Mouse (Mus musculus): ENCODE measurements around the gene Gm5148.

The Gm5148 gene

GRCm38 (mm10) chr3:37738171-37738950, 14.1 kb upstream of the Gm5148 start:
- no peak for DNase-seq (ENCODE audit: low spot score)

- DNase-seq (ENCODE audit: low spot score), result peak; percentile 55
These were observed 13.1 kb upstream of the Gm5148 start for GRCm38 (mm10) chr3:37737407-37737806.

GRCm38 (mm10) chr3:37735166-37735565, 10.9 kb upstream of the Gm5148 start:
- no peak for DNase-seq (ENCODE audit: low spot score)

- DNase-seq (ENCODE audit: low spot score), result peak; percentile 73
These were observed 4.9 kb upstream of the Gm5148 start for GRCm38 (mm10) chr3:37729142-37729541.

- no peak for DNase-seq (ENCODE audit: low spot score)
These were observed 4.1 kb upstream of the Gm5148 start for GRCm38 (mm10) chr3:37728112-37729100.

- no peak for DNase-seq (ENCODE audit: low spot score)
These were observed 3.1 kb upstream of the Gm5148 start for GRCm38 (mm10) chr3:37727392-37727791.

- DNase-seq (ENCODE audit: low spot score), result no peak
These were observed 2.3 kb upstream of the Gm5148 start for GRCm38 (mm10) chr3:37726501-37727140.

- DNase-seq (ENCODE audit: low spot score), result no peak
These were observed 851 bp upstream of the Gm5148 start for GRCm38 (mm10) chr3:37724946-37725735.

- DNase-seq (ENCODE audit: low spot score), result no peak
These were observed 574 bp downstream of the Gm5148 start for GRCm38 (mm10) chr3:37723662-37724170.

GRCm38 (mm10) chr3:37723061-37723521, 1.2 kb downstream of the Gm5148 start:
- no peak for DNase-seq (ENCODE audit: low spot score)

- DNase-seq (ENCODE audit: low spot score), result no peak
These were observed 1.7 kb downstream of the Gm5148 start for GRCm38 (mm10) chr3:37722487-37723060.

GRCm38 (mm10) chr3:37716992-37717391, 7.3 kb downstream of the Gm5148 start:
- no peak for DNase-seq (ENCODE audit: low spot score)

- DNase-seq (ENCODE audit: low spot score), result no peak
These were observed 8.6 kb downstream of the Gm5148 start for GRCm38 (mm10) chr3:37715734-37716133.

GRCm38 (mm10) chr3:37712501-37712900, 11.8 kb downstream of the Gm5148 start:
- DNase-seq (ENCODE audit: low spot score), result peak; percentile 85

GRCm38 (mm10) chr3:37711639-37712038, 12.7 kb downstream of the Gm5148 start:
- DNase-seq (ENCODE audit: low spot score), result no peak

GRCm38 (mm10) chr3:37707801-37708200, 16.5 kb downstream of the Gm5148 start:
- DNase-seq (ENCODE audit: low spot score), result no peak

- no peak for DNase-seq (ENCODE audit: low spot score)
These were observed 17.9 kb downstream of the Gm5148 start for GRCm38 (mm10) chr3:37706439-37706838.

GRCm38 (mm10) chr3:37705436-37705835, 18.9 kb downstream of the Gm5148 start:
- no peak for DNase-seq (ENCODE audit: low spot score)

- DNase-seq (ENCODE audit: low spot score), result no peak
These were observed 19.5 kb downstream of the Gm5148 start for GRCm38 (mm10) chr3:37704701-37705279.

GRCm38 (mm10) chr3:37703066-37703465, 21.2 kb downstream of the Gm5148 start:
- no peak for DNase-seq (ENCODE audit: low spot score)

All from urinary bladder, postnatal 14 days (tissue).